Comparison of ENCODE assay signal across 21 mouse cellular contexts in the genomic region with DNA sequence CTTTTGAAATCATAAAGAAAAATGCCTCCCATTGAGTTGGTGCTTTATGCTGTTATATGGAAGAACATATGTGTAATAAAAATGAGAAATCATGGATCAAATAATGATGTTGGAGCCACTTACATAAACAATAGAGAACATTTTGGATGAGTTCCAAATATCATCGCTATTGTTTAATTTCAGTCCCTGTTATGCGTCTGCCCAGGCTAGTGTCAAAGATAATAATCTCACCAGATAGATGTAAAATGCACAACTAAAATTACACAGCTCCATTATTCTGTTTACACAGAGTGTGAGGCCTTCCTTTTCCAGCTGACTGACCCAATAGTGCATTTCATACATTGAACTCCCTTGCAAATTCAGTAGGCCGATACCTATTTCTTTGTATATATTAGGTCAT.
"Had no signal": no experiment of that assay in that cellular context is flagged by ENCODE, and none has a peak within 500 bp of the region (broad histone marks: within the 10 kb centered on the region; RNA-seq: fewer than 3 reads in every experiment).

No protein-coding gene starts in this region.

- H3K27me3 ChIP-seq: limb, embryonic 15.5 days; liver, embryonic 12.5 days; lung, embryonic 15.5 days; midbrain, embryonic 12.5 days; neural tube, embryonic 12.5 days; neural tube, embryonic 15.5 days had no signal

- H3K4me2 ChIP-seq: limb, embryonic 15.5 days; liver, embryonic 12.5 days; lung, embryonic 15.5 days; midbrain, embryonic 12.5 days; neural tube, embryonic 12.5 days; neural tube, embryonic 15.5 days had no signal

- H3K36me3 ChIP-seq: limb, embryonic 15.5 days; liver, embryonic 12.5 days; lung, embryonic 15.5 days; midbrain, embryonic 10.5 days; midbrain, embryonic 12.5 days; neural tube, embryonic 12.5 days; neural tube, embryonic 15.5 days had no signal

- H3K4me3 ChIP-seq: limb, embryonic 15.5 days; liver, embryonic 12.5 days; lung, embryonic 15.5 days; midbrain, embryonic 10.5 days; midbrain, embryonic 12.5 days; myocyte; neural tube, embryonic 12.5 days; neural tube, embryonic 15.5 days had no signal

- H3K27ac ChIP-seq: limb, embryonic 15.5 days; liver, embryonic 12.5 days; liver, embryonic 14.5 days; lung, embryonic 15.5 days; midbrain, embryonic 10.5 days; midbrain, embryonic 12.5 days; neural tube, embryonic 12.5 days; neural tube, embryonic 15.5 days had no signal

- ATAC-seq: liver, embryonic 12.5 days; midbrain, embryonic 16.5 days had no signal

- H3K9ac ChIP-seq: limb, embryonic 15.5 days; liver, embryonic 12.5 days; liver, embryonic 14.5 days; lung, embryonic 15.5 days; midbrain, embryonic 12.5 days; neural tube, embryonic 12.5 days; neural tube, embryonic 15.5 days had no signal

- H3K9me3 ChIP-seq: limb, embryonic 15.5 days; liver, embryonic 12.5 days; lung, embryonic 15.5 days; midbrain, embryonic 10.5 days; midbrain, embryonic 12.5 days; neural tube, embryonic 12.5 days; neural tube, embryonic 15.5 days had no signal

- H3K4me1 ChIP-seq: limb, embryonic 15.5 days; liver, embryonic 12.5 days; midbrain, embryonic 12.5 days; neural tube, embryonic 12.5 days had no signal

- DNase-seq: lung, adult 18-20 months; lung, postnatal 10 days; lung, postnatal 36 days; midbrain, embryonic 14.5 days; right cerebral cortex, adult 18-20 months; right cerebral cortex, postnatal 25 days; right cerebral cortex, postnatal 4 days; spleen, adult 18-20 months; thymus, adult 18-20 months; thymus, postnatal 25 days; thymus, postnatal 4 days had no signal
